Mouse (Mus musculus) kidney, embryonic 15.5 days (tissue): ENCODE measurements around the gene Cabcoco1. TPM values are rescaled to one million over a fixed set of nuclear protein-coding genes. Genes with fewer than 3 reads are reported as not detected.

ENCODE experiments used
- ATAC-seq: fragments of 200-750 bp; cut with Nextera tagmentation; replicated peaks from 2 replicates; pipeline ENCODE4 v1.8.0; 2017; ENCODE audit warnings: moderate TSS enrichment; ENCODE audit not compliant: low FRiP score
- H3K27ac ChIP-seq: fragments of 300-500 bp; sonication (generic); 2 replicates; pipeline ENCODE4 v1.5.1; 2015; ENCODE audit warnings: mild to moderate bottlenecking, inconsistent platforms
- H3K27me3 ChIP-seq: fragments of 300-500 bp; sonication (generic); 2 replicates; pipeline ENCODE4 v1.6.1; 2015; ENCODE audit warnings: inconsistent platforms
- H3K36me3 ChIP-seq: fragments of 300-500 bp; sonication (generic); 2 replicates; pipeline ENCODE4 v1.6.1; 2015; ENCODE audit warnings: inconsistent platforms
- H3K4me1 ChIP-seq: fragments of 300-500 bp; sonication (generic); 2 replicates; pipeline ENCODE4 v1.6.1; 2015; ENCODE audit warnings: inconsistent platforms
- H3K4me2 ChIP-seq: fragments of 300-500 bp; sonication (generic); 2 replicates; pipeline ENCODE4 v1.6.1; 2015; ENCODE audit warnings: moderate library complexity, mild to moderate bottlenecking, inconsistent platforms
- H3K4me3 ChIP-seq: fragments of 300-500 bp; sonication (generic); replicated peaks from 2 replicates; pipeline ENCODE4 v1.5.1; 2015; ENCODE audit warnings: mild to moderate bottlenecking, inconsistent platforms
- H3K9ac ChIP-seq: fragments of 300-500 bp; sonication (generic); 2 replicates; pipeline ENCODE4 v1.6.1; 2015; ENCODE audit warnings: mild to moderate bottlenecking, inconsistent platforms
- H3K9me3 ChIP-seq: fragments of 300-500 bp; sonication (generic); replicated peaks from 2 replicates; pipeline ENCODE4 v1.6.1; 2016; ENCODE audit warnings: inconsistent platforms
- WGBS: fragments of 180-500 bp; shearing (Covaris S2); methylation state at CpG from one replicate; pipeline ENCODE4 v1.1.7; 2015; ENCODE audit warnings: mixed read lengths; 5-methylcytosine and 5-hydroxymethylcytosine counted together
- polyA plus RNA-seq: library from polyadenylated mRNA; unstranded; fragments of >200 nt; fragmentation: Nextera tagmentation; extraction: Ambion mirVana; gene quantifications from 2 replicates; pipeline ENCODE4 v1.2.1, GENCODE M21; 2015

Gene Cabcoco1
- polyA plus RNA-seq, 1 experiment from 2014 or later, result 6.4 TPM

- peak; percentile 53 for ATAC-seq
- H3K9ac ChIP-seq, result no peak overlapping the region
These were observed 95.6 kb downstream of the Cabcoco1 start for GRCm38 (mm10) chr10:68445876-68446796.

GRCm38 (mm10) chr10:68445244-68445811 is 96.4 kb downstream of the Cabcoco1 start:
- peaks cover 32% of the 10 kb centered on the region for H3K4me1 ChIP-seq
- ATAC-seq, result no peak
- no peak overlapping the region for H3K9ac ChIP-seq
- H3K4me2 ChIP-seq, result peak overlapping the region; percentile 39
- WGBS, result 30% methylated on average over 8 of the region's 8 CpGs
- H3K9me3 ChIP-seq, result no peaks in the 10 kb centered on the region
- peak overlapping the region; percentile 93 for H3K27ac ChIP-seq
- no peak overlapping the region for H3K4me3 ChIP-seq
- H3K27me3 ChIP-seq, result no peaks in the 10 kb centered on the region
- no peaks in the 10 kb centered on the region for H3K36me3 ChIP-seq

More at GRCm38 (mm10) chr10:68445876-68446796, 95.6 kb downstream of the Cabcoco1 start:
- Histone ChIP-seq H3K9me3 (no peaks in the 10 kb centered on the region), H3K4me3 (no peak overlapping the region), H3K27ac (peak overlapping the region; percentile 93), H3K4me2 (peak overlapping the region; percentile 39), H3K27me3 (no peaks in the 10 kb centered on the region), H3K36me3 (no peaks in the 10 kb centered on the region), H3K4me1 (peaks cover 32% of the 10 kb centered on the region)
- 20% methylated on average over 15 of the region's 15 CpGs for WGBS

GRCm38 (mm10) chr10:68444361-68445114 is 97.2 kb downstream of the Cabcoco1 start:
- no peak for ATAC-seq
- H3K4me3 ChIP-seq, result no peak overlapping the region
- WGBS, result 77% methylated on average over 14 of the region's 14 CpGs
- H3K36me3 ChIP-seq, result no peaks in the 10 kb centered on the region
- no peak overlapping the region for H3K9ac ChIP-seq
- no peak overlapping the region for H3K4me2 ChIP-seq
- H3K9me3 ChIP-seq, result no peaks in the 10 kb centered on the region
- H3K4me1 ChIP-seq, result peaks cover 30% of the 10 kb centered on the region
- peak overlapping the region; percentile 48; the same call in 1 of the 2 replicates for H3K27ac ChIP-seq
- no peaks in the 10 kb centered on the region for H3K27me3 ChIP-seq

GRCm38 (mm10) chr10:68443132-68443531 is 98.6 kb downstream of the Cabcoco1 start:
- no peaks in the 10 kb centered on the region for H3K9me3 ChIP-seq
- WGBS, result 18% methylated on average over 7 of the region's 7 CpGs
- no peak overlapping the region for H3K4me3 ChIP-seq
- no peak overlapping the region for H3K9ac ChIP-seq
- H3K4me1 ChIP-seq, result peaks cover 30% of the 10 kb centered on the region
- no peak overlapping the region for H3K4me2 ChIP-seq
- H3K36me3 ChIP-seq, result no peaks in the 10 kb centered on the region
- ATAC-seq, result no peak
- peak overlapping the region; percentile 33; the same call in 1 of the 2 replicates for H3K27ac ChIP-seq
- no peaks in the 10 kb centered on the region for H3K27me3 ChIP-seq

- no peak overlapping the region for H3K4me3 ChIP-seq
- H3K4me1 ChIP-seq, result peaks cover 30% of the 10 kb centered on the region
- H3K36me3 ChIP-seq, result no peaks in the 10 kb centered on the region
- H3K9ac ChIP-seq, result no peak overlapping the region
- H3K27me3 ChIP-seq, result no peaks in the 10 kb centered on the region
- H3K27ac ChIP-seq, result peak overlapping the region; percentile 33; the same call in 1 of the 2 replicates
- no peak overlapping the region for H3K4me2 ChIP-seq
- ATAC-seq, result no peak
- 17% methylated on average over 3 of the region's 3 CpGs for WGBS
- H3K9me3 ChIP-seq, result no peaks in the 10 kb centered on the region
These were observed 99.0 kb downstream of the Cabcoco1 start for GRCm38 (mm10) chr10:68442713-68443112.

GRCm38 (mm10) chr10:68441931-68442662 is 99.6 kb downstream of the Cabcoco1 start:
- no peak for ATAC-seq
- no peaks in the 10 kb centered on the region for H3K27me3 ChIP-seq
- no peak overlapping the region for H3K4me3 ChIP-seq
- no peaks in the 10 kb centered on the region for H3K9me3 ChIP-seq
- H3K4me1 ChIP-seq, result peaks cover 30% of the 10 kb centered on the region
- WGBS, result 77% methylated on average over 10 of the region's 10 CpGs
- no peaks in the 10 kb centered on the region for H3K36me3 ChIP-seq
- H3K27ac ChIP-seq, result 0 out of 2 replicates have a peak overlapping the region, but pooled peaks have one; percentile 27
- no peak overlapping the region for H3K4me2 ChIP-seq
- no peak overlapping the region for H3K9ac ChIP-seq

- Histone ChIP-seq H3K27me3 (no peaks in the 10 kb centered on the region), H3K27ac (0 out of 2 replicates have a peak overlapping the region, but pooled peaks have one; percentile 27), H3K4me1 (peaks cover 15% of the 10 kb centered on the region), H3K36me3 (no peaks in the 10 kb centered on the region), H3K9ac (no peak overlapping the region), H3K4me2 (no peak overlapping the region), H3K4me3 (no peak overlapping the region), H3K9me3 (no peaks in the 10 kb centered on the region)
- ATAC-seq, result no peak
- WGBS, result 79% methylated on average over 8 of the region's 8 CpGs
These were observed 101.2 kb downstream of the Cabcoco1 start for GRCm38 (mm10) chr10:68440515-68440914.

- ATAC-seq, result no peak
- Histone ChIP-seq H3K36me3 (no peaks in the 10 kb centered on the region), H3K27me3 (no peaks in the 10 kb centered on the region), H3K4me3 (no peak overlapping the region), H3K4me1 (no peaks in the 10 kb centered on the region), H3K27ac (no peak overlapping the region), H3K9ac (no peak overlapping the region), H3K4me2 (no peak overlapping the region), H3K9me3 (no peaks in the 10 kb centered on the region)
- 76% methylated on average over 7 of the region's 7 CpGs for WGBS
These were observed 105.9 kb downstream of the Cabcoco1 start for GRCm38 (mm10) chr10:68435754-68436153.

GRCm38 (mm10) chr10:68435001-68435560 is 106.6 kb downstream of the Cabcoco1 start:
- no peaks in the 10 kb centered on the region for H3K27me3 ChIP-seq
- no peaks in the 10 kb centered on the region for H3K9me3 ChIP-seq
- H3K27ac ChIP-seq, result no peak overlapping the region
- no peak overlapping the region for H3K4me3 ChIP-seq
- H3K4me2 ChIP-seq, result no peak overlapping the region
- H3K4me1 ChIP-seq, result no peaks in the 10 kb centered on the region
- no peak for ATAC-seq
- H3K36me3 ChIP-seq, result no peaks in the 10 kb centered on the region
- 71% methylated on average over 13 of the region's 13 CpGs for WGBS
- no peak overlapping the region for H3K9ac ChIP-seq

- no peak overlapping the region for H3K27ac ChIP-seq
- H3K9me3 ChIP-seq, result no peaks in the 10 kb centered on the region
- no peak for ATAC-seq
- H3K9ac ChIP-seq, result no peak overlapping the region
- H3K4me2 ChIP-seq, result no peak overlapping the region
- H3K4me3 ChIP-seq, result no peak overlapping the region
- no peaks in the 10 kb centered on the region for H3K36me3 ChIP-seq
- no peaks in the 10 kb centered on the region for H3K27me3 ChIP-seq
- no peaks in the 10 kb centered on the region for H3K4me1 ChIP-seq
- 81% methylated on average over 9 of the region's 9 CpGs for WGBS
These were observed 107.6 kb downstream of the Cabcoco1 start for GRCm38 (mm10) chr10:68434045-68434639.

- no peak overlapping the region for H3K4me2 ChIP-seq
- H3K27ac ChIP-seq, result no peak overlapping the region
- no peak for ATAC-seq
- no peaks in the 10 kb centered on the region for H3K4me1 ChIP-seq
- H3K27me3 ChIP-seq, result no peaks in the 10 kb centered on the region
- H3K36me3 ChIP-seq, result no peaks in the 10 kb centered on the region
- H3K9me3 ChIP-seq, result 0 out of 2 replicates have a peak, but pooled peaks cover 1% of the 10 kb centered on the region
- H3K9ac ChIP-seq, result no peak overlapping the region
- no peak overlapping the region for H3K4me3 ChIP-seq
- WGBS, result 83% methylated on average over 6 of the region's 6 CpGs
These were observed 110.3 kb downstream of the Cabcoco1 start for GRCm38 (mm10) chr10:68431346-68431745.
